Mouse (Mus musculus): ENCODE measurements around the gene Bdkrb2.

The Bdkrb2 gene

DNA sequence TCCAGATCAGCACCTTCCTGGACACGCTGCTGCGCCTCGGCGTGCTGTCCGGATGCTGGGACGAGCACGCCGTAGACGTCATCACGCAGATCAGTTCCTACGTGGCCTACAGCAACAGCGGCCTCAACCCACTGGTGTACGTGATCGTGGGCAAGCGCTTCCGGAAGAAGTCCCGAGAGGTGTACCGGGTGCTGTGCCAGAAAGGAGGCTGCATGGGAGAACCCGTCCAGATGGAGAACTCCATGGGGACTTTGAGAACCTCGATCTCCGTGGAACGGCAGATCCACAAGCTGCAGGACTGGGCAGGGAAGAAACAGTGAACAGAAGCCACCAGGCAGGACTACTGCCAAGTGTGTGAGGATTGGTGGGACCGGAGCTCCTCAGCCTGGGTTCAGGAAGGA is 29.3 kb downstream of the Bdkrb2 start:
- no peak for DNase-seq (ENCODE audit: low spot score)

DNA sequence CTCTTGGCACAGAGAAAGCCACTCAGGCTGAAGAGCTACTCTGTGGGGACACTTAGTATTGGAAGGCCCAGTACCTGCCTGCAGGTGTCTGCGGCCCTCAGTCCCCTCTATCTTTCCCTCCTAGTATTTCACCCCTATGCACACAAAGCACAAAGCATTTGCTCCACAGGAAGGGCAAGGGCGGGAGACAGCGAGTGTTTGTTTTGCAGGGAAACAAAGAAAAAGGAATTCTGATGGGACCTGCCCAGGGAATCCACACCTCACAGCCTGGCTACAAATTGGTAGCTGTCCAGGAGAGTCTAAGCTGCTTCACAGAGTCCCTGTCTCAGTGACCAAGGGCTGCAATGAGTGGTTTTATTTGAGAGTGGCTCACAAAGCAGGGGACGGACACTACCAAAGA is 30.4 kb downstream of the Bdkrb2 start:
- DNase-seq (ENCODE audit: low spot score), result no peak

DNA sequence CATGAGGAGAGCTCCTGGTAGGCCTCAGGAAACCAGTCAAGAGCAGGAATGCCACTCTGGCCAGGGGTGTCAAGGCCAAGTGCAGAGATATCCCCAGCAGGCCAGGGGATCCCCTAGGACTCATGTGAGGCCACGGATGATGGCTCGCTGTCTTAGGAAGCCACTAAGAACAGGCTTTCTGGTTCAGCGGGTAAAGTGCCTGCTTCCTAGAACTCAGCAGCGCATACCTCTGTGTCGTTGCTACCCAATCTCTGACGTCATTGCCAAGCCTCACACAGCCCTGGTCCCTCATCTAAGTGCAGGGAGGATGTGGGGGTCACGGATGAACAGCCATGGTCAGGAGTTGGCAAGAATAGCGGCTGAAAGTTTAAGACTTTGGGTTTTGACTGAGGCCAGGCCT is 34.1 kb downstream of the Bdkrb2 start:
- DNase-seq (ENCODE audit: low spot score), result no peak

DNA sequence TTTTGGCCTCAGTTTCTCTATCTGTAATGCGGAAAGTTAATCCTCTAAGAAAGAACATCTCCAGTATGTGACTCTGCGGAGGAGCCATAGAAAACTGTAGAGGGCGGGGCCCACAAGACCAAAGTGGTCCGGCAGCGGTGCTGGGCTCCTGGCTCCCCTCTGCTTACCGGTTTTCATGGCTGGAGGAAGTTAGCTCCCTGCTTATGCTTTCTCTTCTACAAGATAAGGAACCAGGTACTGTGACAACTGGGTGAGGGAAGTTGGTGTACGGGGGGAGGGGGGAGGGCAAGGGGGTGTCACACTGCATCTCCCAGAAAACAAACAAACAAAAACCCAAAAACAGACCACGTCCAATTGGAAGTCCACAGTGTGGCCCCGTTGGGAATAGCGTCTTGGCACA is 35.5 kb downstream of the Bdkrb2 start:
- DNase-seq (ENCODE audit: low spot score), result no peak

DNA sequence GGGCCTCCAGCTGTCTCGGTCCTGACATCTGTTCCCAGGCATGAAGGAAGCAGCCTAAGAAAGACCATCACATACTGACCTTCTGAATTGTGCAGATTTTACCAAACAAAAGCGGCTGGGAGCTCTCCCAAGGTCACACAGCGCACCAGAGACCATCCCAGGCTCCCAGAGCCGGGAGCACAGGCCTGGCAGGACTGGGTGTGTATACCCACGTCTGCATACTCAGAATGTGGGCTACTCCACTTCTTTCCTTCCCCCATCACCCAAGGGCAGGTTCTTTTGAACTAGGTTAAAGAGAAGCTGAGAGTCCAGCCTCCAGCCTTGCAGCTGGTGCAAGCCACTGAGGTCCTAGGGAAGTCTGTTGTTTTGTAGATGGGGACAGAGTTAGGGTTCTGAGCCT is 36.1 kb downstream of the Bdkrb2 start:
- no peak for DNase-seq (ENCODE audit: low spot score)

DNA sequence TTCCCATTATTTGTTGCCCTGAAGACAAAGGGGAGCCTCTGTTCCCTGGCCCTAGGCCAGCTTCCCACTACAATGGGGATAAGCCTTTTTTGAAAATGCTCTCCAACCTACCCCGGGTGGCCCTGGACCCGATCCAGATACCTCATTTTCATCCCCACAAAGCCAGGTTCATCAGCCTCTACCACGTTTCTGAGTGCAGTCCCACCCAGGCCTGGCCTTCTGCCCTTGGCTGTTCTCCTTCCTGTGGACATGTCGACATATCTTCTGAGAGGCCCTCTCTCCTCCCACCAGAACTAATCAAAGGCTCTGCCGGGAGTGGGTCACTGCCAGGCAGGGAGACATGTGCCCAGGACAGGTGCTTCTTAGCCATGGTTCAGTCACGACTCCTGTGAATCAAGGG is 38.6 kb downstream of the Bdkrb2 start:
- DNase-seq (ENCODE audit: low spot score), result peak; percentile 19

DNA sequence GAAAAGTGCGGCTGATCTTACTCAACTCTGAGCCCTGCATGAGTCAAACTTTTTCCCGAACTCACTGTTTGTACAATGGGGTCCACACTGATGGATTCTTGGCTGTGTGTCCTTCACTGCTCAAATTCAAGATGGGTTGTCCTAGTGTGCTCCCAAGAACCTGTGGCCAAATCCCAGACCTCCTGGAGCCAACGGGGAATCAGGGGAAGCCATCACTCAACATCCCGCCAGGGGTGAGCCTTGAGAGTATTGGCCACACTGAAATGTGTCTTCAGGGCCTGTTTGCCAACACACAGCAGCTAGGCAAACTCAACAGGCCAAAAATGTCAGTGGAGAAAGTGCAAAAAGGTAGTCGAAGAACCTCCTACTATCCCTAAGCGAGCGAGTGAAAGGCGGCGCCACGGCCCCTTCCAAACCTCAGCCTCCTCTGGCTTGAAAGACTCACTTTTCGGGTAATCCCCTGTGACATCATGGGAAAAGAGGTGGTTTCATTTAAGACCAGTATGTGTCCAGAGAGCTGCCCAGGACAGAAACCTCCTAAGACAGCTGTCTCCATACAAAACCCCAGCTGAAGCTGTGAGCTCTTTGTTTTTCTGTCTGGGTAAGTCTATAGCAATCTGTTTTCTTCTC is 39.7 kb downstream of the Bdkrb2 start, which contains the start of gene Bdkrb1:
Gene Bdkrb1 (plus strand): TSS at position 505 of the 630 bp plus-strand sequence.
- peak; percentile 6 for DNase-seq (ENCODE audit: low spot score)

DNA sequence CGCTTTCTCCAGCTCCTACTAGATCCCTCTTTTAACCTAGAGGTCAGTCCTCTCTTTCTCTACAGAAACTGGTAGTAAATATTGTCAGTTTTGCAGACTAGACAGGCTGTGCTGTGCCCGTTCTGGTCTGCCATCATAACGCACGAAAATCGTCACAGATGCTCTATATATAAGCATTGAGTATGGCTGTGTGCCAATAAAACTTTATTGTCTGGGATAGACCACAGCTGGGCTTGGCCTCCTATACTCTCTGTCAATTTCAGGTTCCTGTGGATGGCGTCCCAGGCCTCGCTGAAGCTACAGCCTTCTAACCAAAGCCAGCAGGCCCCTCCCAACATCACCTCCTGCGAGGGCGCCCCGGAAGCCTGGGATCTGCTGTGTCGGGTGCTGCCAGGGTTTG is 40.9 kb downstream of the Bdkrb2 start:
- no peak for DNase-seq (ENCODE audit: low spot score)

DNA sequence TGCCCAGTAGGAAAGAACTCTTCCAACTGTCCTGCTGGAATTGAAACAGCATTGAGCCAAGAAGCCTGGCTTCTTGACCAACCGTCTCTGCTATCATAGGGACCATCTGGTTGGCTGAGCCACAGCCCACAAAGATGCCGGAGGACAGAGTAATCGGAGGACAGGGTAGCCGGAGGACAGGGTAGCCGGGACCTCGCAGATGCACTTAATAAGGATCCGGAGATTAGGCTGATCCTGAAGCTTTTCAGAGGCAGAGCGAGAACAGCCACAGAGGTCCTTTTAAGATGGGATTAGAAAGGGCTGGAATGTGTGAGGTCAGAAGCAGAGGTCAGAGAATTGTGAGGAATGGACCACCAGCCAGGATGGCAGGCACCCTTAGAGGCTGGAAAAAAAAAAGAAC is 42.2 kb downstream of the Bdkrb2 start:
- no peak for DNase-seq (ENCODE audit: low spot score)

DNA sequence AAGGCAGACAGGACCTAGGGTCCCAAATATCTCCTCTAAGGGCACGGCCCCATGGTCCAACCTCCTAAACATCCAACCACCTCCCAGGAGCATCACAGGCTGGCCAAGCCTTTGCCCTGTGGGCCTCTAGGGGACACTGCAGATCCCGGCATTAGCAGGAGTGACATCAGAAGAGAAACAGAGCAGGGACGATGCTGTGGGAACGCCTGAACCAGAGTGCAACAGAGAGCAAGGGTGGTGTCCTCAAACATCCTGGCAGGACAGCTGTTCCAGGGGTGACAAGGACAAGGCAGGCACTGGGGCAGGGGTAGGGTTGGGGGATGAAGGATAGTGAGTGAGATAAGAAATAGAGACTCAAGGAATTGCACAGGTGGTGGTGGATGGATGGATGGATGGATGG is 43.9 kb downstream of the Bdkrb2 start:
- DNase-seq (ENCODE audit: low spot score), result no peak

DNA sequence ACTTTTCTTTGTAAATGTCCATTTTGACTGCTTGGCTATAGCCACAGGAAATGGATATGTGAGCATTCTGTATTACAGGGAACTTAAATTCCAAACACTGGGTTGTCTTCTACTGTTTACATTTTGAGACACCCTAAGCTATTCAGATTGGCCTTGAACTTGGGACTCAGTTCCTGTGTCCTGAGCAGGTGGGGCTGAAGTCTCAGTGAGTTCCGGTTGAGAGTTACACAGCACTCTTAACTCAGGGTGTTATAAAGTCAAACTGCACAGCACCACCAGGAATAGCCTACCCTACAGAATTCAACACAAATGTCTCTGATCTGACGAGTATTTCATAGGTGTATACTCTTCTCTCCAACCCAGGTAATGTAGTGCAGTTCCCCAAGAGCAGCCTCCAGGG is 48.0 kb downstream of the Bdkrb2 start:
- no peak for DNase-seq (ENCODE audit: low spot score)

DNA sequence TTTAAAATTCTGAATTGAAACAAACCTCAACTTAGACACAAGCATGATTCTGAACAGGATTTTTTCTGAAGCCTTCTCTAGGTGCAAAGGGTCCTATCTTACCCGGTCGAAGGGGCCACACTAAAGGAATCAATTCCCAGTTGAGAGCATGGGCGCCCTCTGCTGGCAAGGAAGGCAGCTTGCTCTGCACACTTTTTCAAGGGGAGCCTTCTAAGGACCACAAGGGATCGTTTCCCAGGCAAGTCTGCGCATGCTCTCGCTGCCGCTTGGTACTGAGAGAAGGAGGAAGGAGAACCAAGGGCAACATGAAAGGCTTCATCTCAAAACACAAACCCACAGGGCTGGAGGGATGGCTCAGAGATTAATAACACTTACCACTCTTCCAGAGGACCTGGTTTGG is 48.7 kb downstream of the Bdkrb2 start:
- DNase-seq (ENCODE audit: low spot score), result peak; percentile 54

DNA sequence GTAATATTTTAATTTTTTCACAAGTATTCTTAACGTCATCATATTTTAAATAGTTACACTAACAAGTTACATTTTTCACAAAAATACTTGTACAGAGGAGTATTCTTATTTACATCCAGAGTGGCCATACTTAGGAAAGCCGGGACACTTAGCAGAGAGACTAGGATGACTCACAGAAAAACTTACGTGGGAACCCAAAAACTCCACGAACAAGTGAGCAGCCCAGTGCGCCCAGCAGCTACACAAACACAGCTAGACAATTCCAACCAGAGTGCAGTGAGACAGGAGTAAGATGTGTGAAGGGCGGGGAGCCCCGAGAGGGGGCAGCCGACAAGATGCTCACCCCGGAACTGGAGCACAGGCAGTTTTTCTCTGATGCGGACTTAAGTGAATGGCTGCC is 50.5 kb downstream of the Bdkrb2 start:
- DNase-seq (ENCODE audit: low spot score), result no peak

DNA sequence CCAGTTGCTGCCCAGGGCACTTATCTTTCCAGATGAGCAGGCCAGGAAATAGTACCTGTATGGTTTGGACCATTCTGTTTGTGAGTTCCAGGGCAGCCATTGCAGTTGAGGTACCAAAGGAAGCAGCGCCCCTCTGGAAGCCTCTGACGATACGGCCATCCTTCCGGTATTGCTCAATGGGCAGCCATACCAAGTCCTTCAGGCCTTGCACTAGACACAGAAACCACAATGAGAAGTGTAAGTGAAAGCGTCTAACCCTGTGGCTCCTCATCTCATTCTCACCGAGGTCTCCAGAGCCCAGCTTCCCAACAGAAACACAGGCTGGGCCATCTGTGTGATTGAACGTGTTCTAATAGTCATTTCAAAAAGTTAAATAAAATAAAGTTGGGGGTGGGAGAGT is 59.0 kb downstream of the Bdkrb2 start:
- no peak for DNase-seq (ENCODE audit: low spot score)

DNA sequence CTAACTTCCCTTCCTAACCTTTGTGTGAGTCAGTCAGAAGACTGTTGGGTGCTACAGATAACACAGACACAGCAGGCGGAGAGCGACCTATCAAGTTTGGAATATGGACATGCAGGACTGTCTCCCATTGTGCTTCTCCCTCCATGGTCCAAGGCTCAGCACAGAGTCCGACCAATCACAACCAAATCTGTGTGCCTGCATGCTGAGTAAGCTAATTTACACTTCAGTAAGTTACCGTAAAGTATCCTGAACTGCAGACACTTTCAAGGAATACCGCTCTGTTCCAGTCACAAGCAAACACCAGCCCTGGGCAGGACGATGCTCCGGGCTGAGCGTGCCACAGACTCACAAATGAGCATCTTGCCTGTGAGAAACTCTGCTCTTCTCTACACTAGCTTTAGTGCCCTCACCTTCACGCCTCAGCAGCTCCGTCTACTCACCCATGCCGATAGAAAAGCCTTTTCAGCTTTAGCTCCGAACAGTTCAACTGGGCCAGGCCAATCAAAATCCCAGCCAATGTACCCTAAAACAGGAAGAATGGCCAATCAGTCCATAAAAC is 60.0 kb downstream of the Bdkrb2 start:
- no peak for DNase-seq (ENCODE audit: low spot score)

DNA sequence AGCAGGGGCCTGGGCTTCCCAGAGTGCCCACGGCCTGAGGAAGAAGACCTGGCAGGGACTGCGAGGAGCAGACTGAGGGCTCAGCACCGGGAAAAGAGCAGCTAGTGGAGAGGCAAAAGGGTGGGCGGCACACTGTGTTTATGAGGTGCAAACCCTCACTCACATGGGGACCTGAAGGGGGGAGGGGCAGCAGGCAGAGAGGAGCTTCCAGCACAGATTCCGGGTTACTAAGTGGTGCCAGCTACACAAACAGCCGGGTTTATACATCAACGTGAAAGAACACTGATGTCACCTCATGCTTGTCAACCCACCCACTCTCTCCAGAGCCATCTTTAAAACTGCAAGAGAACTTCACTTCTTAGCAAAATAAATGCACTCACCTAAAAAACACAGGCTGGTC is 62.8 kb downstream of the Bdkrb2 start:
- no peak for DNase-seq (ENCODE audit: low spot score)

DNA sequence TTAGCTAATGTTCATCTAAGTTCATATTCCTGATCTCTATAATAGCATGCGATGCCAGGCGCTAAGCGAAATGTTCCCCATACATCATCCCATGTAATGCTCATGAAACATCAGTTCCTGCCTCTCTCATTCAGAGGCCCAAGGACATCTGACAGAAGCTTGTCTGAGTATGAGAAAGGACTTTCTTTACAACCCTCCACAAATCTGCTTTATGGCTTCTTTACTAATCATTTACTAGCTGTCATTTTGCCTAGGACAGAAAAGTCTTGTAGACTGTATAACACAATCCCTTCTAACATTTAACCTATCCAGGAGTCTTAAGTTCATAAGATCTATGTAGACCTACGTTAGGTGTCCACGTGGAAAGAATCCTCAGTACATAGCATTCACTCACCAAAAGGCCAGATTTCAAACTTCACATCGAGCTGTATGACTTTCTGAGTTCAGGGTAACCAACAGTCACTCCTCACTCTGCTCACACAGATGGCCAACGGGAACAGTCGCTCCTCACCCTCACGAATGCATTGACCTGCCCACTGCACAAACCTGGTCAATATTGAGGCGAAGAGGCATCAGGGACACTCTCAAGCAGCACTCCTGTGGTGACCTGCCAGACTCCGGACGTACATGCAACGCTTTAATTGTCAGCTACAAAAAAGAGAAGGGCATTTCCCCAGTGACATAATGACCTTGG is 71.5 kb downstream of the Bdkrb2 start:
- no peak for DNase-seq (ENCODE audit: low spot score)

DNA sequence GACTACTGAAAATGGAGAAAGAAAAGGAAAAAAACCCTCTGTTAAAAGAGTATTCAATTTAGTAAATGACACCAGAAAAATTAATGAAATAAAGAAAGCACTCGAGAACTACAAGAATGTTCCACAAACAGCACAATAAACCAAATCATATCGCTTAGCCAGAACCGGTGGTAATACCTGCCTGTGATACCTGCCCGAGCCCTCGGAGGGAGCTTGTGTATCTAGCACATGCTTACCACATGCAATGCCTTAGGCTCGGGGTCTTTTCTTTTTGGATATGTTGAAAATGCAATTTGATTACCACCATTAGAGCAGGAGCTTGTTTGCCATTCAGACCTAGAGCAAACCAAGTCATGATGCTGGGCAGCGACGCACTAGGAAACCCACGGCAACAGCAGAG is 73.5 kb downstream of the Bdkrb2 start:
- DNase-seq (ENCODE audit: low spot score), result no peak

DNA sequence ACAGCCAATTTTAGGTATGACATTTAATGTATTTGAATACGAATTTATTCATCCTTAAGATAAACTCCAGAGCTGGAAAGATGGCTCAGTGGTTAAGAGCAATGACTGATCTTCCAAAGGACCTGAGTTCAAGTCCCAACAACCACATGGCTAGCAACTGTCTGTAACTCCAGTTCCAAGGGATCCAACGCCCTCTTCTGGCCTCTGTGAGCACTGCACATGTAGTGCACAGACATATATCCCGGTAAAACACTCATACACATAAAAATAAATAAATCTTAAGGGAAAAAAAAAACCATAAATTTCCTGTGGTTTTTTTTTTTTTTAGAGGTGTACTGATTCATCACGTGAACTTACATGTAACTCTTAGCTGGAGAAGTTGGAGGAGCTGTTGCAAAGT is 74.5 kb downstream of the Bdkrb2 start:
- no peak for DNase-seq (ENCODE audit: low spot score)

DNA sequence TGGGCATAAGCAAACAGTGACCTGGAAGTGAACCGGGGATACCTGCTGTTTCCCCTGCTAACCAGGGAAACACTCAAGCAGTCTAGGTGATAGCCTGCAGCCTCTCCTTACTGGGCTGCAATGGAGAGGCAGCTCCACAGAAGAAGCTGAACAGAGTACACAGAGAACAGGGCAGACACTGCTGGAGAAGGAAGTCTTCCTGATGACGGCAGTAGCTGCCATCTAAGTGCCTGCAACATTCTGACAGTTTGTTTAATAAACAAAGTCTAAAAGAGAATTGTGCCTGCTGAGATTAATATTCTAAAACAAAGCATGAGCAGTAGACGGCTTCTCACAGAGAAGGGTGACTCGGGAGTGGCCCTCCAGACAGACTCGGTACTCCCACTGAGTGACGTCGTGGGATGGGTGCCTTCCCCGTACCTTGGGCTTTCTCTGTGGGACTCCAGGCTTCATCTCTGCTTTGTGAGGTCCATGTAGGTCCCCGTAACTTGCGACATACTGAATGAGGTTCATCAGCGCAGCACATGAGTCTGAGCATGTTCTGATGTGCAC is 79.8 kb downstream of the Bdkrb2 start:
- DNase-seq (ENCODE audit: low spot score), result no peak
